Mouse (Mus musculus) hindbrain, embryonic 12.5 days (tissue): ENCODE data around the gene Ehbp1. TPM values are rescaled to one million over a fixed set of nuclear protein-coding genes. Genes with fewer than 3 reads are reported as not detected.

Source experiments
- ATAC-seq: fragments of 200-750 bp; cut with Nextera tagmentation; 2 replicates; pipeline ENCODE4 v1.8.0; 2017; ENCODE audit warnings: moderate TSS enrichment; ENCODE audit not compliant: low FRiP score
- H3K27ac ChIP-seq: fragments of 300-500 bp; sonication (generic); 2 replicates; pipeline ENCODE4 v1.5.1; 2016; ENCODE audit warnings: mild to moderate bottlenecking
- H3K27me3 ChIP-seq: fragments of 300-500 bp; sonication (generic); 2 replicates; pipeline ENCODE4 v1.6.1; 2016; ENCODE audit warnings: mild to moderate bottlenecking
- H3K36me3 ChIP-seq: fragments of 300-500 bp; sonication (generic); 2 replicates; pipeline ENCODE4 v1.6.1; 2016; ENCODE audit warnings: mild to moderate bottlenecking
- H3K4me1 ChIP-seq: fragments of 300-500 bp; sonication (generic); 2 replicates; pipeline ENCODE4 v1.6.1; 2016
- H3K4me2 ChIP-seq: fragments of 300-500 bp; sonication (generic); replicated peaks from 2 replicates; pipeline ENCODE4 v1.6.1; 2016; ENCODE audit warnings: mild to moderate bottlenecking
- H3K4me3 ChIP-seq: fragments of 300-500 bp; sonication (generic); 2 replicates; pipeline ENCODE4 v1.5.1; 2016; ENCODE audit warnings: mild to moderate bottlenecking
- H3K9ac ChIP-seq: fragments of 300-500 bp; sonication (generic); 2 replicates; pipeline ENCODE4 v1.6.1; 2016; ENCODE audit warnings: mild to moderate bottlenecking, moderate library complexity
- H3K9me3 ChIP-seq: fragments of 300-500 bp; sonication (generic); replicated peaks from 2 replicates; pipeline ENCODE4 v1.6.1; 2016; ENCODE audit warnings: mild to moderate bottlenecking
- WGBS: fragments of 180-500 bp; shearing (Covaris S2); methylation state at CpG from one replicate; pipeline ENCODE4 v1.1.7; 2016; 5-methylcytosine and 5-hydroxymethylcytosine counted together
- polyA plus RNA-seq: library from polyadenylated mRNA; unstranded; fragments of >200 nt; fragmentation: Nextera tagmentation; extraction: Ambion mirVana; gene quantifications from 2 replicates; pipeline ENCODE4 v1.2.1, GENCODE M21; 2016

Gene Ehbp1
- polyA plus RNA-seq, 1 experiment from 2014 or later = 19.6 TPM

DNA sequence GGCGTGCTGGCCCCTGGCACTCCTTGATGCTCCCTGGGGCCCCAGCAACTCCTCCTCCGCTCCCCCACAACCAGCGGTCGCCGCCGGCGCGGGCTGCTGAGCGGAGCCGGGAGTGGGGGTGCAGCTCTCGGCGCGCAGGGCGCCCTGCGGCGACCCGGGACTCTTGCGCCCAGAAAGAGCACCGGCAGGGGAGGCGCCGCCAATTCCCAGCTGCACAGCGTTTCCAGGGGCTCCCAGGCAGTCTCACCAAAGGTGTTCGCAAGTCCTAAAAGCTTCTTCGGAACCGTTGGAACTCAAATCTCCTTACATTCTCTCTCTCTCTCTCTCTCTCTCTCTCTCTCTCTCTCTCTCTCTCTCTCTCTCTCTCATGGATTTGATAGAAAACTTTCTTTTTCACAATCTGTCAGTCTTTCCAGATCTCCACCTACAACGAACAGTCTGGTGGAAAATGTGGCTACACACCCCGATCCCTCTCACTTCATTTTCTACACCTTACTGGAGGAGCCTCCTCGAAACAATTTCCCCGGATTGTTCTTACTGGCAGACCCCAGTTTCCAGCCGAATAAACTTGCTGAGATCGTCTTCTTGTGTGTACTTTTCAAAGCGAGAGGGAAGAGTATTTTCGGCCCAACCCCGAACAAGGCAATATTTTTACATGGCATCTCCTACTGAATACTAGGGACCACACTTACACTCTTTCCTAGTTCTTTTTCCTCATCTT is 339.9 kb downstream of the Ehbp1 start:
- peak overlapping the region; percentile 59 for H3K9ac ChIP-seq

DNA sequence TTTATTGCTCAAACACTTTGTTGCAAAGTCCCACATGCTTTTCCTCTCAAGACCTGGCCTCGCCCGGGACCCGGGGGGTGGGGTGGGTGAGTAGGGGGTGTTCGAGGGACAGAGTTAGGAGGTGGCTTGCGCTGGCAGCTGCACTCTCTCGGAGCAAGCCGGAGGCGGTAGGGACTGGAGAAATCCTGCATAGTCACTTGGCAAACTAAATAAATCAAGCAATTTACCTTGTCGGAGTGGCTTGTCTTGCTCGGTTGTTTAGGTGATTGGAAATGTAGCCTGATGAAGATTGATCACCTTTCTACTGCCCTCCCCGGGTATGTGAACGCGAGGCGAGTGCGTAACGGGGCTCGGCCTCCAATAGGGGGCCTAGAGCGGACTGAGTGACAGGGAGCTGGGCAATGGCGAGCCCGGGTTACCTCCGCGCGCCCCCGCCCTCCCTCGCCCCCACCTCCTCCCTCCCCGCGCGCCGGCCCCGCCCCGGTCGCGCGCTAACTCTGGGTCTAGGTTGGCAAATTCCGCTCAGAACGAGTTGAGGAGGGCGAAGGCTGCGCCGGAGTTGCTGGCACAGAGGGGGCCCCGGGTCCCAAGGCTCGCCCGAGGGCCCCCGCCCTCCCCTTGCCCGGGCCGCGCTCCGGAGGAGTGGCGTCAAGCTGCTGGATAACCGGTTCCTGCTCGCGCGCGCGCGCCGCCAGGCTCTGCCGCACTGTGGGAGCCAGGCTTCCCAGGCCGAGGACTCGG is 340.6 kb downstream of the Ehbp1 start:
- under 1% methylated on average over 53 of the region's 59 CpGs for WGBS

More for the DNA sequence above, 339.9 kb downstream of the Ehbp1 start:
- Histone ChIP-seq H3K4me1 (peaks cover 23% of the 10 kb centered on the region), H3K4me2 (peak overlapping the region; percentile 74), H3K27ac (peak overlapping the region; percentile 69), H3K4me3 (peak overlapping the region; percentile 47), H3K27me3 (peaks cover 97% of the 10 kb centered on the region), H3K9me3 (no peaks in the 10 kb centered on the region), H3K36me3 (no peaks in the 10 kb centered on the region)
- ATAC-seq = no peak
- WGBS = under 1% methylated on average over 30 of the region's 34 CpGs

DNA sequence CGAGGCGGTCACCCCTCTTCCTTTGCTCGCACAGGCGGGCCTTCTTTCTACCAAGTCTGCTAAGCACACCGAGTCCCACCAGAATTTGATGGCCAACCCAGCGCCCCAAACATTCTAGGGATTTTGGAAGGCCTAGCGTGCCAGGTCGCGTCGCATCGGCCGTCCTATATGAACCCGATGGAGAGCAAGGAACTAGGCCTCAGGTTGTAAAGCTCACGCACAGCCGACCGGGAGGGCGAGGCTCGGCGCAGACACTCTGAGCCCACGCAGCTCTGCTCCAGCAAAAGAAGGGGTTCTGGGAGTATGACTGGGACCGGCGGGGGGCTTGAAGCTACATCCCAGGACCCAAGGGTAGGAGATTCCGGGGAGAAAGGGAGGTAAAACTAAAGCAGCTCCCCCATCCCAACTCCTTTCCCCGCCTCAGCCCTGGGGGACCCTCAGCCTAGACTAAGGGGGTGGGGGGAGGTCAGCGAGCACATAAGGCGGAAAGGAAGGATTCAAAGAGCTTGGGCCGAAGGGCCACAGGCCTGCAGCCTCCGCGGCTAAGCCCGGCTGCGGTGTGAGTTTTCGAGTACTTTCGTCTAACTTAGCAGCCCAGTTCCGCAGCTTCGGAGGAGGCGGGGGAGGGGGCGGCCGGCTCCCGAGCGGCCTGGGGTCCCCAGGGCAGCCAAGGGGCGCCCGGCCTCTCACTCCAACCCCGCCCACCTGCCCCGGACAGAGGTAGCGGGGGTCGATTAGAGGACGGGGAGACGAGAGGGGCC is 341.6 kb downstream of the Ehbp1 start:
- Histone ChIP-seq H3K4me3 (peak overlapping the region; percentile 47), H3K36me3 (no peaks in the 10 kb centered on the region), H3K4me2 (peak overlapping the region; percentile 74), H3K9me3 (no peaks in the 10 kb centered on the region), H3K27ac (no peak overlapping the region), H3K4me1 (peaks cover 30% of the 10 kb centered on the region), H3K9ac (peak overlapping the region; percentile 41), H3K27me3 (peaks cover 97% of the 10 kb centered on the region)
- ATAC-seq = no peak
- 1% methylated on average over 48 of the region's 48 CpGs for WGBS

More for the DNA sequence above, 340.6 kb downstream of the Ehbp1 start:
- ATAC-seq = peak; percentile 89
- Histone ChIP-seq H3K27ac (peak overlapping the region; percentile 69; the same call in 1 of the 2 replicates), H3K9ac (peak overlapping the region; percentile 59), H3K9me3 (no peaks in the 10 kb centered on the region), H3K27me3 (peaks cover 97% of the 10 kb centered on the region), H3K4me1 (peaks cover 27% of the 10 kb centered on the region), H3K4me3 (peak overlapping the region; percentile 47), H3K36me3 (no peaks in the 10 kb centered on the region), H3K4me2 (peak overlapping the region; percentile 74)

DNA sequence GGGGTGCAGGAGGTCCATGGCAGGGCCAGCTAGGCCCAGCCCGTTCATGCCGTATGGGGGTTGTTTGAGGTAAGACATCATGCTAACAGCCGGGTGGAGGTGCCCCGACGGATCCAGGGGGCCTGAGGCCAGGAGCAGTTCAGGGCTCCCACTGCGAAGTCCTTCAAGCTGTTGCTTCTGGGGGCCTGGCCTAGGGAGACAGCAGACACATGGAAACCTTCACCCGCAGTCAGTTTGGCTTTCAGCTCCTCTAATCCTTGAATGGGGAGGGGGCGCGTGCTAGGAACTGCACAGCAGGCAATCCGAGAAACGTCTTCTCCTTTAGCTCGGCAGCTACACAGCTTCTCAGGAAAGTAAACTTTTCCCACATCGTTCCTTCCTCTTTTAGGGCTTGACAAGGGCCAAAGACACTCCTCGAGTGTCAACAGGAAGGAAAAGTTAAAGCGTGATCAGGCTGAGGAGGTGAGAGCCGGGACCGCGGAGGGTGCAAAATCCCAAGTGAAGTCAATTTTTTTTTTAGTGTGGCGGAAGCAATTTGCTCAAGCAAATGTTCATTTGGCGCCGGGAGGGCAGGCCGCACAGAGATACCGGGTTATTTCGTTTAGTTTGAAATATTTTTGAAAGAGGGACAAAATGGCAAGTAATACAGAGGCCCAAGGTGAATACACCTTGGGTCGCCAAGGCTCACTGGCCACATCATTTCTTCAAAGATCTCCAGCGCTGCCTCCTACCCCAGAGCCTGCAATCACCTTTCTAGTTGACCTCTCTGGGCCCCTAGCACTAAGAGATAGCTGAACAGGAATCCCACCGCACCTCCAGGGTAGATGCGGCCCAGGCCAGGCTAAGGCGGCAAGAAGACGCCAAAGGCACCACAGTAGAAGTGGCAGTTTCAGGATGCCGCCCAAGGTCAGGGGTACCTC is 342.4 kb downstream of the Ehbp1 start:
- 3% methylated on average over 31 of the region's 31 CpGs for WGBS
- Histone ChIP-seq H3K4me3 (peak overlapping the region; percentile 47; the same call in 1 of the 2 replicates), H3K36me3 (no peaks in the 10 kb centered on the region), H3K4me1 (peaks cover 30% of the 10 kb centered on the region), H3K9ac (peak overlapping the region; percentile 41; the same call in 1 of the 2 replicates), H3K9me3 (no peaks in the 10 kb centered on the region), H3K27ac (no peak overlapping the region), H3K27me3 (peaks cover 94% of the 10 kb centered on the region), H3K4me2 (peak overlapping the region; percentile 74)
- no peak for ATAC-seq

DNA sequence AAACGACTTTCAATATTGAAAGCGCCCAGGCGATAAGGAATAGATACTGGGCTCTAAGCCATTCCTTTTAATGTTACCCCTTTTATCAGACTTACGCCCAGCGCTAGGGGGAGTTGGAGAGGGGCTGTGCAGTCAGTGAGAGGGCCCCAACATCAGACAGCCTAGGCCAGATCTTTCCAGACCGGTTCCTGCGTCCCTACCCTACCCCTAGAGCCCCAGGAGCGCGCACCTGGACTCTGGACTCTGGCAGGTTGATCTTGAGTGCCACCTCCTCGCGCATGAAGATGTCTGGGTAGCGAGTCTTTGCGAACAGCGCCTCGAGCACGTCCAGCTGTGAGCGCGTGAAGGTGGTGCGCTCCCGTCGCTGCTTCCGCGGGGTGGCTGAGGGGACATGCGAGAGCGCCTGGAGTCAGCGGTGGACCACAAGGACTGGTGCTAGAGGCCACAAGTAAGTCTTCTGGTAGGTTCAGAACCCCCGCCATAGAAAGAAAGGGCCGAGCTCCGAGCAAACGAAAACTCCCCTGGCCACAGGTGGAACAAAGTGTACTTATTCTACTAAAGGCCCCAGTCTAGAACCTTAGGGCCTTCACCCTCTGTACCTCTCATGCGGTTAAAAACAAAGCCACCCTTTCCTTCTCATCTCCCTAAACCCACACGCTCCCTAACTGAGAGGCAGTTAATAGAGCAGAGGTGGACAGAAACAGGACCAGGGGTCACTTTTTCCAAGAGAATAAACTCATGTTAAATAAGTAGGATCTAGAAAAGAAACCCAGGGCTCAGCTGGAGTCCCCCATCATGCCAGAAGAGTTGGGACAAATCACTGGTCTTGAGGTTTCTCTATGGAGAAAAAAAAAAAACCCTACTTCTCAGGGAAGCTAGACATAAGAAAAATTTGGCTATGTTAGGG is 343.7 kb downstream of the Ehbp1 start:
- Histone ChIP-seq H3K9ac (no peak overlapping the region; the same call in 1 of the 2 replicates), H3K4me3 (peak overlapping the region; percentile 19; the same call in 1 of the 2 replicates), H3K27ac (no peak overlapping the region), H3K36me3 (no peaks in the 10 kb centered on the region), H3K4me2 (peak overlapping the region; percentile 11; the same call in 1 of the 2 replicates), H3K4me1 (peaks cover 25% of the 10 kb centered on the region), H3K9me3 (no peaks in the 10 kb centered on the region), H3K27me3 (peaks cover 92% of the 10 kb centered on the region)
- ATAC-seq = no peak
- 4% methylated on average over 32 of the region's 32 CpGs for WGBS

DNA sequence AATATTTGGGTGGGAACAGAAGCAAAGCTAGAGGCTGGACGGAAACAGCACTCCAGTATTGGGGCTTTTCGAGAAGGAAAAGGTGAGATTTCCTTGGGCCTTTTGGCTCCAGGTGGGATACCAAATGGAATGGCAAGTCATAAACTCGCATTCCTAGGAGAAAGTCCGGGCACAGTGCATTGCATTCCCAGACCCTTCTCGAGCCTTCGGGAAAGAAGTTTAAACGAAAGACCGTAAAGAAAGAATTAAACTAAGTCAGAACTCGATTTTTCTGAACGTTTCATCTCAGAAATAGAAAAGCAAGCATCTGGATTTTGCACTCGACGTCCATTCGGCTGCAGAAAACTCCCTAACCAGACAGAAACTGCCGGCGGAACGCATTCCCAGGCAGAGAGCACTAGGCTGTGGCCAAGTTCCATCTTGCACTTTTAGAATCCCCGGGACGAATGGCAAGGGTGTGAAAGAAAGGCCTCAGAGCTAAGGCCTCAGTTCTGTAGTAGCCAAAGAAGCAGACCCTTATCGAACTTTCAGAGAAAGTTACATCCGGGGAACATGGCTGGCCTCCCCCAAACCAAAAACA is 344.4 kb downstream of the Ehbp1 start:
- H3K27me3 ChIP-seq = peaks cover 96% of the 10 kb centered on the region
- peaks cover 30% of the 10 kb centered on the region for H3K4me1 ChIP-seq
- H3K9me3 ChIP-seq = no peaks in the 10 kb centered on the region
- WGBS = 2% methylated on average over 20 of the region's 20 CpGs
- H3K36me3 ChIP-seq = no peaks in the 10 kb centered on the region
- H3K9ac ChIP-seq = no peak overlapping the region
- ATAC-seq = no peak
- H3K4me2 ChIP-seq = peak overlapping the region; percentile 40; the same call in 1 of the 2 replicates
- no peak overlapping the region for H3K27ac ChIP-seq
- H3K4me3 ChIP-seq = 0 out of 2 replicates have a peak overlapping the region, but pooled peaks have one; percentile 19

DNA sequence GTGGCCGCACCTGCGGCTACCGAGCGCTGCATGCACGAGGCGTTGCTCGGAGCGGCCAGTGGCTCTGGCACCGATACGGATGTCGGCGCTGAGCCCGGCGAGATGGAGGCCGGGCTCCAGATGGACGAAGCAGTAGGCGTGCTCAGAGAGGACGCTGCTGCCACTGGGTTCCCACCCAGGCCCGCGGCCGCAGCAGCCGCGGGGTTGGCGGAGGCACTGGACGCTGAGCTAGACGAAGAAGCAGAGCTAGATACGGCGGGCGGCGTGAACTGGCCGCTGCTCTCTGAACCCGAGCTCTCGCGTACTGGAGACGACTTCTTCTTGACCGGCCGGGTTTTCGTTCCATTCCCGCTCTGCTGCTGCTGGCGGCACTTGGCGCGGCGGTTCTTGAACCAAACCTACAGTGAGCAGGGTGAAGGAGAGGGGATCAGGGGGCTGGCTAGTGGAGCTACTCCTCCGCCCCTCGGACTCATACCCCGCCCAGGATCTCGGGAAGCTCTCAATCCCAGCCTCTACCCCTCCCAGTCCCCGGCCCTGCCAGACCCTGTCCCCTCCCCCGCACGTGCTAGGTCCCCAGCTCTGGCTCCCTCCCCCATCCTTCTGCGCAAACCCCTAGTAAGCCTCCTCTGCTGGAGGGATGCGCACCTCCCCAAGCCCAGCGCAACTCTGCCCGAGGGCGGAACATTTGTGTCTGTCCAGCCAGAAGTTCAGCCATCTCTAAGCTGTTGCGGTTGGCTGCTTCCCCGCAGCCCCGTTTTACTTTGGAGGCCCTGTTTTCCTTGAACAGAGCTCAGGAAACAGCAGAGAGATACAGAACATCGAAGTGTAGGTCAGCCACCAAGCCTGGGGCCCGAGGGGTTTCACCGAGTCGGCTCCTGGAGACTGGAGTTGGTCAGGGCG is 345.2 kb downstream of the Ehbp1 start:
- Histone ChIP-seq H3K4me2 (peak overlapping the region; percentile 40), H3K9ac (no peak overlapping the region), H3K27me3 (peaks cover 94% of the 10 kb centered on the region), H3K36me3 (no peaks in the 10 kb centered on the region), H3K27ac (no peak overlapping the region), H3K4me1 (peaks cover 28% of the 10 kb centered on the region), H3K4me3 (peak overlapping the region; percentile 19), H3K9me3 (no peaks in the 10 kb centered on the region)
- ATAC-seq = peak; percentile 19; the same call in 1 of the 2 replicates
- 1% methylated on average over 63 of the region's 63 CpGs for WGBS

DNA sequence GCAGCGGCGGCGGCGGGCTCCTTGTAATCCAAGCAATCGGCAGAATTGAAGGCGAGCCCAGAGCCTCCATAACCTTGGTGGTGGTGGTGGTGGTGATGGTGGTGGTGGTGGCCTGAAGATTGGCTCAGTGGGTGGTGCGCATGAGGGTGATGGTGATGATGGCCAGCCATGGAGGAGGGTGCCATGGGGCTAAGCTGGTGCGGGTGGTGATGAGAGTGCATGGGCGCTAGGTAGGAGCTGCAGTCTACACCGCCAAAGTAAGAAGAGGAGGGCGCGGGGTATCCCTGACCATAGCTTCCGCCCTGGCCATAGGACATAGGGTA is 345.8 kb downstream of the Ehbp1 start:
- Histone ChIP-seq H3K27me3 (peaks cover 92% of the 10 kb centered on the region), H3K4me1 (peaks cover 25% of the 10 kb centered on the region), H3K36me3 (no peaks in the 10 kb centered on the region), H3K27ac (no peak overlapping the region), H3K4me2 (peak overlapping the region; percentile 40), H3K4me3 (peak overlapping the region; percentile 19; the same call in 1 of the 2 replicates), H3K9me3 (no peaks in the 10 kb centered on the region), H3K9ac (no peak overlapping the region)
- no peak for ATAC-seq
- 3% methylated on average over 13 of the region's 13 CpGs for WGBS

DNA sequence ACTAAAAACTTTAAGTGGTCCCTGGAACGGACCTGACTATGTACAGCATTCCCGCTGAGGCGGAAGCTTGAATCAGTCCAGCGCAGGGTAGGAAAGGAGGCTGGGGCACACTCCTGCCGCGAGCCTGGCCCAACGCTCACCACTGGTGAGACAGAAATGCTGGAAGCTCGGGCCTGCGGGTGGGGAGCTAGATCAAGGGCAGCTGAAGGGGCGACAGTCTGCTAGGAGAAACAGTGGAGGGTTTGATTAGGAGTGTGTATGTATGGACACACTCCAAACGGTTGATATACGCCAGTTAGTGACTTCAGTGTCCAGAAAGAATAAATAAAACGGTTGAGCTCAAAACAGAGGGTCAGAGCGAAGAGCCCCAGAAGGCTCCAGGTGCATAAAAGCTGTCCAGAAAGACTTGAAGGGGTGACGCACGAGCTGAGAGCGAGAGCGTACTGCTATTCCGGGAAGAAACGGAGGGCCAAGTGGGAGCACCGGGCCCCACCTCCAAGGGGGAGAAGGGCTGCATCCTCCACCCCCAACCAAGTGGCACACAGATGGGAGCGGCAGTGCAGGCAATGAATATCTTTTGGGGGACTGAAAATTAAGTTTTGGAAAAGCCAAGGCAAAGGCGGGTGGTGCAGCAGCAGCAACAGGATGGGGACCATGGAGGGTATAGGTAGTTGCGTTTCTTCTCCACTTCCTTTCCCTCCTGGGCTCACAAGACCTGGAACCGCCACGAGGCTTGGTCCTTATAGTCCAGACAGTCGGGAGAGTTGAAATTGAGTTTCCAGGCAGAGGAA is 346.4 kb downstream of the Ehbp1 start:
- Histone ChIP-seq H3K4me3 (peak overlapping the region; percentile 19; the same call in 1 of the 2 replicates), H3K27me3 (peaks cover 92% of the 10 kb centered on the region), H3K9ac (no peak overlapping the region), H3K4me1 (peaks cover 22% of the 10 kb centered on the region), H3K9me3 (no peaks in the 10 kb centered on the region), H3K4me2 (peak overlapping the region; percentile 40), H3K36me3 (no peaks in the 10 kb centered on the region), H3K27ac (no peak overlapping the region)
- no peak for ATAC-seq
- 3% methylated on average over 27 of the region's 27 CpGs for WGBS
